ENCODE assay signal across 15 mouse cellular contexts in the genomic region with DNA sequence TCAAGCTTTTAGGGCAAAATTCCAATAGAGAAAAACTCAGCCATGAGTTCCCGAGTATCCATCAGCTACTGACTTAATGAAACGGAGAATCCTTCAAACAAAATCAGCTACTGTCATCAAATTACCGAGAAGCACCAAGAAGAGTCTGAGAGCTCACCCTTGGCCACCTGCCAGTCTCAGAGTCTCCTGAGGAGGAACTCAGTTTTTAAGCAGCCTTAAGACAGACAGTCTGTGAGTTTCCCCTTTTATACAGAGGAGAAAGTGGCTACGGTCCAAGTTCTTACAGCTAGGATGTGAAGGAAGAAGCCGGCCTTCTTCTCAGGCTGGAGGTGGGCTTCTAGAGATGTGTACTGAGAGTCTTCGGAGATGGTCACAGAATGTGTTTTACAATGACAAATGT.
DNase-seq lines count a peak whose midpoint lies in the region; ATAC-seq and TF ChIP-seq lines count a peak whose summit lies in the region.
"Had no signal": no experiment of that assay in that cellular context is flagged by ENCODE, and none has a peak within 500 bp of the region (broad histone marks: within the 10 kb centered on the region; RNA-seq: fewer than 3 reads in every experiment).

No protein-coding gene starts in this region.

- 44% methylated on average over 6 of the region's 6 CpGs for WGBS in embryonic facial prominence, embryonic 14.5 days
- WGBS in embryonic facial prominence, embryonic 10.5 days, result 83% methylated on average over 6 of the region's 6 CpGs
- 25% methylated on average over 6 of the region's 6 CpGs for WGBS in kidney, postnatal 0 days
- 67% methylated on average over 6 of the region's 6 CpGs for WGBS in neural tube, embryonic 13.5 days
- WGBS in neural tube, embryonic 15.5 days, result 60% methylated on average over 6 of the region's 6 CpGs

- no peak for TF ChIP-seq CTCF in kidney, postnatal 0 days (IDR thresholded peaks at IDR 0.05; ENCODE audit: low read depth)

- H3K27me3 ChIP-seq in embryonic facial prominence, embryonic 14.5 days (replicated peaks; ENCODE audit: control insufficient read depth, insufficient read depth, low read length), result no peaks in the 10 kb centered on the region
- H3K27me3 ChIP-seq in embryonic facial prominence, embryonic 10.5 days (replicated peaks; ENCODE audit: low read depth, poor library complexity, severe bottlenecking), result no peaks in the 10 kb centered on the region
- no peaks in the 10 kb centered on the region for H3K27me3 ChIP-seq in kidney, postnatal 0 days (ENCODE audit: insufficient read depth, low read length)
- no peaks in the 10 kb centered on the region; the same call in 1 of the 2 replicates for H3K27me3 ChIP-seq in neural tube, embryonic 13.5 days
- no peaks in the 10 kb centered on the region for H3K27me3 ChIP-seq in neural tube, embryonic 15.5 days (replicated peaks)
- H3K27me3 ChIP-seq: forebrain, embryonic 13.5 days; limb, embryonic 13.5 days; neural tube, embryonic 12.5 days had no signal

- H3K9ac ChIP-seq in embryonic facial prominence, embryonic 14.5 days (ENCODE audit: low read depth, low read length), result no peak overlapping the region
- no peak overlapping the region for H3K9ac ChIP-seq in kidney, postnatal 0 days (ENCODE audit: low read depth, low read length)
- H3K9ac ChIP-seq in neural tube, embryonic 13.5 days, result no peak overlapping the region
- no peak overlapping the region for H3K9ac ChIP-seq in neural tube, embryonic 15.5 days (replicated peaks)
- H3K9ac ChIP-seq: forebrain, embryonic 13.5 days; limb, embryonic 13.5 days; neural tube, embryonic 12.5 days had no signal

- peak; percentile 77 for DNase-seq in embryonic facial prominence, embryonic 14.5 days (ENCODE audit: low spot score)
- no peak for DNase-seq in embryonic facial prominence, embryonic 10.5 days (ENCODE audit: low spot score)
- peak; percentile 38 for DNase-seq in kidney, postnatal 0 days (ENCODE audit: low spot score)
- DNase-seq in kidney, postnatal 14 days, result no peak
- no peak for DNase-seq in cerebellum, postnatal 4 days (ENCODE audit: low spot score in 2 of 2)
- no peak for DNase-seq in testis, postnatal 10 days (ENCODE audit: low spot score)
- DNase-seq: adrenal gland, adult 2 months; cerebellum, adult 18-20 months; kidney, adult 18-20 months; right cerebral cortex, postnatal 25 days had no signal

- no peak overlapping the region for H3K27ac ChIP-seq in embryonic facial prominence, embryonic 14.5 days (replicated peaks; ENCODE audit: low read depth, low read length)
- no peak overlapping the region for H3K27ac ChIP-seq in embryonic facial prominence, embryonic 10.5 days (replicated peaks)
- H3K27ac ChIP-seq in kidney, postnatal 0 days, result no peak overlapping the region
- peak overlapping the region; percentile 38; the same call in 1 of the 2 replicates for H3K27ac ChIP-seq in neural tube, embryonic 13.5 days (replicated peaks)
- no peak overlapping the region for H3K27ac ChIP-seq in neural tube, embryonic 15.5 days (replicated peaks)
- H3K27ac ChIP-seq: forebrain, embryonic 13.5 days; limb, embryonic 13.5 days; neural tube, embryonic 12.5 days had no signal

- H3K4me1 ChIP-seq in embryonic facial prominence, embryonic 14.5 days (ENCODE audit: control insufficient read depth, insufficient read depth, low read length), result 0 out of 2 replicates have a peak, but pooled peaks cover 3% of the 10 kb centered on the region
- H3K4me1 ChIP-seq in embryonic facial prominence, embryonic 10.5 days, result peaks cover 2% of the 10 kb centered on the region; the same call in 1 of the 2 replicates
- no peaks in the 10 kb centered on the region for H3K4me1 ChIP-seq in kidney, postnatal 0 days (replicated peaks; ENCODE audit: insufficient read depth, low read length)
- peaks cover 12% of the 10 kb centered on the region; the same call in 1 of the 2 replicates for H3K4me1 ChIP-seq in neural tube, embryonic 13.5 days (replicated peaks)
- no peaks in the 10 kb centered on the region for H3K4me1 ChIP-seq in neural tube, embryonic 15.5 days
- H3K4me1 ChIP-seq: neural tube, embryonic 12.5 days had no signal

- no peaks in the 10 kb centered on the region for H3K9me3 ChIP-seq in embryonic facial prominence, embryonic 14.5 days (ENCODE audit: control insufficient read depth, low read length)
- H3K9me3 ChIP-seq in embryonic facial prominence, embryonic 10.5 days, result no peaks in the 10 kb centered on the region
- H3K9me3 ChIP-seq in kidney, postnatal 0 days (replicated peaks; ENCODE audit: low read length), result no peaks in the 10 kb centered on the region
- H3K9me3 ChIP-seq in neural tube, embryonic 13.5 days, result no peaks in the 10 kb centered on the region
- H3K9me3 ChIP-seq in neural tube, embryonic 15.5 days (replicated peaks), result no peaks in the 10 kb centered on the region
- H3K9me3 ChIP-seq: forebrain, embryonic 13.5 days; limb, embryonic 13.5 days; neural tube, embryonic 12.5 days had no signal

- H3K4me3 ChIP-seq in embryonic facial prominence, embryonic 14.5 days (ENCODE audit: low read depth, low read length), result no peak overlapping the region
- H3K4me3 ChIP-seq in embryonic facial prominence, embryonic 10.5 days, result no peak overlapping the region
- no peak overlapping the region for H3K4me3 ChIP-seq in kidney, postnatal 0 days (replicated peaks; ENCODE audit: low read depth, low read length)
- H3K4me3 ChIP-seq in neural tube, embryonic 13.5 days, result no peak overlapping the region
- no peak overlapping the region for H3K4me3 ChIP-seq in neural tube, embryonic 15.5 days (replicated peaks)
- H3K4me3 ChIP-seq: forebrain, embryonic 13.5 days; limb, embryonic 13.5 days; neural tube, embryonic 12.5 days had no signal

- 0 out of 2 replicates have a peak, but pooled peaks have one; percentile 22 for ATAC-seq in embryonic facial prominence, embryonic 14.5 days (ENCODE audit: low read depth)
- ATAC-seq in kidney, postnatal 0 days (replicated peaks; ENCODE audit: low FRiP score, low read depth), result no peak
- no peak for ATAC-seq in neural tube, embryonic 13.5 days (ENCODE audit: low read depth)
- no peak for ATAC-seq in neural tube, embryonic 15.5 days (ENCODE audit: low FRiP score)
- ATAC-seq: forebrain, embryonic 13.5 days had no signal

- no peak overlapping the region for H3K4me2 ChIP-seq in embryonic facial prominence, embryonic 14.5 days (ENCODE audit: low read depth, low read length)
- H3K4me2 ChIP-seq in kidney, postnatal 0 days (ENCODE audit: low read length), result no peak overlapping the region
- H3K4me2 ChIP-seq in neural tube, embryonic 13.5 days, result no peak overlapping the region
- H3K4me2 ChIP-seq in neural tube, embryonic 15.5 days, result no peak overlapping the region
- H3K4me2 ChIP-seq: forebrain, embryonic 13.5 days; limb, embryonic 13.5 days; neural tube, embryonic 12.5 days had no signal

- H3K36me3 ChIP-seq in embryonic facial prominence, embryonic 14.5 days (ENCODE audit: control insufficient read depth, insufficient read depth, low read length), result no peaks in the 10 kb centered on the region
- no peaks in the 10 kb centered on the region for H3K36me3 ChIP-seq in embryonic facial prominence, embryonic 10.5 days (replicated peaks)
- H3K36me3 ChIP-seq in kidney, postnatal 0 days (ENCODE audit: insufficient read depth, low read length), result no peaks in the 10 kb centered on the region
- H3K36me3 ChIP-seq in neural tube, embryonic 13.5 days, result no peaks in the 10 kb centered on the region
- no peaks in the 10 kb centered on the region for H3K36me3 ChIP-seq in neural tube, embryonic 15.5 days
- H3K36me3 ChIP-seq: limb, embryonic 13.5 days; neural tube, embryonic 12.5 days had no signal

Comparison
In these comparisons a context has a peak if more than half of its experiments do, and no peak if none do; other contexts are left out.
1. DNase-seq: peak in embryonic facial prominence, embryonic 14.5 days (single experiment) and kidney, postnatal 0 days (single experiment); none in embryonic facial prominence, embryonic 10.5 days (single experiment), kidney, postnatal 14 days (single experiment), cerebellum, postnatal 4 days (0 of 2) and testis, postnatal 10 days (single experiment).